Mouse (Mus musculus): ENCODE results near the gene Trim8. TPM values are rescaled to one million over a fixed set of nuclear protein-coding genes. Genes with fewer than 3 reads are reported as not detected.

Trim8 gene
- total RNA-seq, 2 experiments from 2014 or later: 119 to 120 TPM

DNA sequence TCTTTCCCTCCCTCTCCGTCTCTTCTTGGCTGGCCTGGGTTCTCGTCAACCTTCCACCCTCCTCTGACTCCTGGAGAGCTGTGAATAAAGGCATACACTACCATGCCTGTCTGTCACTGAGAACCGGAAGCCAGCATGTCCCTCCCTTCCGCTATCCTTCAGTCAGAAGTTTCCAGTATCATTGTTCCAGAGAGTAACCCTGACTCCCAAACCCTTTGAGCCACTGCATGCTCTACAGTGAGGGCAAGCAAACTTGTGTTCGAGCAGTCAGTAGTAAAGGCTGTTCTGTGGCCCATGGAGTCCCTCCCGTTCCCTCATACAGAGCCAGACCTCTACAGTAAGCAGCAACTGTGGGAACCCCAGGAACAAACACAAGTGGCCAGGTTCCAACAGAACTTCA, 46.1 kb downstream of the Trim8 start:
- DNase-seq (ENCODE audit: low spot score in 2 of 2): no peak

DNA sequence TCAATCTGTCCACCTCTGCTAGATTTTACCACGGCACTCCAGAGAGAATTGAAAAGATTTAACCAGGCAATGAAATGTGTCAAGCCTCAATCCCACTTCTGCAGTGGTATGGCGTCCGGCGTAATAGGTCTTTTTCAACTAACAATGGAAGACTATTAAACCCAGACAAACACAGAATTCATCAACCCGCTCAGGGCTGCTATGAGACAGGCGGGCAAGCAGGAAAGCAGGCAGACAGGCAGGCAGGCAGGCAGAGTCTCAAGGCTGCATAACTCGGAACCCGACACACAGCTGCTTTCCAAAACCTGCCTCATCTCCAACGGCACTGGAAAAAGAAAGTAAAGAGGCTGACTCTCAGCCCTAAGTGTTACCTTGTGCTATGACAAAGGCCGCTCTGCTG, 46.6 kb downstream of the Trim8 start:
- no peak for DNase-seq (ENCODE audit: low spot score in 2 of 2)

DNA sequence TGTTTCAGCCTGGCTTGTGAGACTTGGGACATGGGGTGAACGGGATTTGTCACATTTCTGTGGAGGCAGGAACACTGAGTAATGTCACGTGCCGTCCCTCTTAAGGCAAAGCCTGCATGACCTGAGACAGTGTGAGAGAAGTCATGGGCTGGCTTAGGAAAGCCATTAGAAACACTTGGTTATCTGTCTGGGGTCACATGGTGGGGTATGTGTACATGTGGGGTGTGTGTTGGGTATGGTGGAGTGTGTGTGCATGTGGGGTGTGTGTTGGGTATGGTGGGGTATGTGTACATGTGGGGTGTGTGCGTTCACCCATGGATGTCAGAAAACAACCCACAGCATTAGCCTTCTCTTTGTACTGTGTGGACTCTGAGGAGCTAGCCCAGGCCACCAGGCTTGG, 48.9 kb downstream of the Trim8 start:
- DNase-seq (ENCODE audit: low spot score in 2 of 2): no peak

DNA sequence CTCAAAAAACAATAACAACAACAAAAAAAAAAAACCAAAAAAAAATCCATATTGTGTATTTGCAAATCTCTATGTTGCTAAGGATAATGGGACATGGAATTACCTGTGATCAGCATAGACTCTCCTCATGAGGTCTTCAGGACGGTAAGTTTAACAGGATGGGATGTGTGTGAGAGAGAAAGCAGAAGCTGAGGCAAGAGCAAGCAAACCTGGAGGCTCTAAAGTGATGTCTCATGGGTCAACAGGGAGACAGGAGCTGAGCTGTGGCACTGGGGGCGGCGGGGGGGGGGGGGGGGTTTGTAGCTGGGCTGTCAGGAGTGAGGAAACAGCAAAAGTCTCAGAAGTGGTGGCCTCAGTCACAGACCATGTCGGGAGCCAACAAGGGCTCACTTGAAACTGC, 51.0 kb downstream of the Trim8 start:
- no peak for DNase-seq (ENCODE audit: low spot score in 2 of 2)

DNA sequence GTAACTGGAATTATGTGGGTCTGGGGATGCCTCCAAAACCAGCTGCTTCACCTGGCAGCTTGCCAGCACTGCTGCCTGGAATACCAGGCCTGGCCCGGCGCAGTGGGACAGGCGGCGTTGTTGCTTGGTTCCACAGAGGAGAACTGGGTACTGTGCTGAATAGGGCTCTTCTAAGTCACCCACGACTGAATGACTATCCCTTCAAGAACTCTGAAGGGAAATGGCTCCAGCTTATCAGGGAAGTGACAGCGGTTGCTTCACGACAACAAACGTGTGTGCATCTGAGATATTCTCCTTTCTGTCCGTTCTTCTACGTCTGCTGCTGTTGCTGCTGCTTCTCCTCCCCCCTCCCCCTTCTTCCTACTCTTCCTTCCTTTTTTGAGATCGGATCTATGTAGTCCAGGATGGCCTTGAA, 52.0 kb downstream of the Trim8 start:
- peak in 1 of 2 experiments; percentile 47 for DNase-seq (ENCODE audit: low spot score in 2 of 2)

DNA sequence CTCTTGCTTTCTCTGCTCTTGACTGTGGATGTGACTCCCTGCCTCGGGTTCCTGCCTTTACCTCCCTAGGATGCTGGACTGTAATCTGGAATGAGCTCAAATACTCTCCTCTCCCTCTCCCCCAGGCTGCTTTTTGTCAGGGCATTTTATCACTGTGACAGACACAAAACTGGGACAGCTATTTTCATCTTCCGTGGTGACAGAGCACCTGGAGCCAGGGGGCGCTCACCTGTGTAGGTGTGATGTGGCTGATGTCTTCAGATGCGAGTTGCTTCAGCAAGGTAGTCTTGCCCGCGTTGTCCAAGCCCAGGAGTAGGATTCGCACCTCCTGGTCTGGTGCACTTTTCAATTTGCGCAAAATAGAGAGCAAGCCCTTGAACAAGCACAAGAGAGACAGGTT, 56.5 kb downstream of the Trim8 start:
- no peak for DNase-seq (ENCODE audit: low spot score in 2 of 2)

DNA sequence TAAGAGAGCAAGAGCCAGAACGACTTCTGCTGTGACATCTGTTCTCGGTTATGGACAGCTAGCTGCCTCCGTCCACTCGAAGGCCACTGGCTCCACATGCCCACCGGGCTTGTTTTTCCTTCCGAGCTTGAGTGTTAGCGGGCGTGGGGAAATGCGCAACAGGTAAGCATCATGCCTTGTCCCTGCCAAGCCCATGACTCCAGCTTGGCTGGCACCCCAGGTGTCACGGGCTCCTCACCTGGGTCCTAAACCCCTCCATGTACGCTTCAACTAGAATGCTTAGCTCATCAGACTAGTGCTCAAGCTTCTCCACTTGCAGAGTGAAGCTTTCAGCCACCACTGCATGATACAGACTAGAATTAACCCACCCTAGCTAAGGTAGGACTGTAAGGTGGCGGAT, 57.1 kb downstream of the Trim8 start:
- DNase-seq (ENCODE audit: low spot score in 2 of 2): no peak

DNA sequence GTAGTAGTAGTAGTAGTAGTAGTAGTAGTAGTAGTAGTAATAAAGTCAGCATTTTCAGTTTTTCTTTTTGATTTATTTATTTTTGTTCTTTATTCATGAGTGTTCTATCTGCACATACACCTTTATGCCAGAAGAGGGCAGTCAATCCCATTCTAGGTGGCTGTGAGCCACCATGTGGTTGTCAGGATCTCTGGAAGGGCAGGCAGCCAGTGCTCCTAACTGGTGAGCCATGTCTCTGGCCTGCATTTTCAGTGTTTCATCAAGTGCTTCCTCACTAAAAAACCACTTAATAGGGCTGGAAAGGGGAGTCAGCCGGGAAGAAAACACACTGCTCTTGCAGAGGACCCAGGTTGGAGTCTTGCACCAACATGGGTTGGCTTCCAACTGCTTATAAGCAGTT, 60.6 kb downstream of the Trim8 start:
- peak; percentile 27 to 46 for DNase-seq (ENCODE audit: low spot score in 2 of 2)

DNA sequence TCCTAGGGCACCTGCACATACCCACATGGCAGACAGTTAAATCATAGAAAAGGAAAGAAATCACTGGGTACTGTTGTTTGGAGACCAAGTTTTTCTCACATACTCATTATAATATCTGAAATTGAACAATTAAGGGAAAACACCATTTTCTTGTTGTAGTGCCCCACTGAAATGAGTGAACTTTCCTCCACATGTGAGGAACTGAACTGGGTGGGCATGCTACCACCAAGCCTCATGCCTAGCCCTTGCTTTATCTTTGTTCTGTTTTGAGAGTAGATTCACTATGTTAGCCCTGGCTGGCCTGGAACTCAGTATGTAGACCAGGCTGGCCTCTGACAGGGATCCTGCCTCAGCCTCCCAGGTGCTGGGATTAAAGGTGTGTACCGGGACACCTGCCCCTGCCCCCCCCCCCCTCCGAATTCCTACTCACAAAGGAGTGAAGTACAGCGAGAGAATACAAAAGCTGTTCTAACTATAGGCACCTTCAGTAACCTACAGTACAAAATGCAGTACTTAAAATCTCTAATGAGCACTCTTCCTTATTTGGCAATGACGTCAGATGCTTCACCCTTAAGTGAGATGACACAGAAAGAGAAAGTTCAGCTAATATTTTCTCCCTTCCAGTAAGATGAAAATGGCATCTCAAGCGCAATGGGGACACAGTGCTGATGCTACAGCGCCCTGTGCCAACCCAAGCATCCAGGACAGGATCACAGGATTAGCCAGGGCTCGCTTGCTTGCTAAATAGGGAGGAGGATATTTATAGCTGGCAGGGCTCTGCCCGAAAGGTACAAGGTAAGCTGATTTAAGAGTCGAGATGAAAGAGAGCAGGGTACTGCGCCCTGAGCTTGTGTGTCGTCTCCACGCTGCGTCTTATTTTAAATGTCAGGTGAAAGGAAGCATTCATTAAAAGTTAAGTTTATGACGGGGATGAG, 61.3 kb downstream of the Trim8 start:
- no peak for DNase-seq (ENCODE audit: low spot score in 2 of 2)

DNA sequence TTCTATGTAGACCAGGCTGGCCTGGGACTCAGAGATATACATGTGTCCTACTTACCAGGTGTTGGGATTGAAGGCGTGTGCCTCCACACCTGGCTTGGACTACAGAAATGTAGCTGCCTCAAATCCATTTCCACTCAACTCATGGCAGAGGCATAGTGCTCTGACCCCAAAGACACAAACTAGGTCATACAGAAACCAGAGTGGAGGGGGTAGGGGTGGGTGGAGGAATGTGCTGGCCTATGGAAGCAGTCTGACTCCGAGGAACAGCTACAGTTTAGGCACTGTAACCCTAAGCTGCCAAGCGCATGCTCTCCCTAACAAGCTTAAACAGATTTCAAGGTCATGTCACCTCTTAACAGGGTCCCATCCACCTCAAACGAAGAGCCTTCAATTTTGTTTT, 62.1 kb downstream of the Trim8 start:
- no peak for DNase-seq (ENCODE audit: low spot score in 2 of 2)

DNA sequence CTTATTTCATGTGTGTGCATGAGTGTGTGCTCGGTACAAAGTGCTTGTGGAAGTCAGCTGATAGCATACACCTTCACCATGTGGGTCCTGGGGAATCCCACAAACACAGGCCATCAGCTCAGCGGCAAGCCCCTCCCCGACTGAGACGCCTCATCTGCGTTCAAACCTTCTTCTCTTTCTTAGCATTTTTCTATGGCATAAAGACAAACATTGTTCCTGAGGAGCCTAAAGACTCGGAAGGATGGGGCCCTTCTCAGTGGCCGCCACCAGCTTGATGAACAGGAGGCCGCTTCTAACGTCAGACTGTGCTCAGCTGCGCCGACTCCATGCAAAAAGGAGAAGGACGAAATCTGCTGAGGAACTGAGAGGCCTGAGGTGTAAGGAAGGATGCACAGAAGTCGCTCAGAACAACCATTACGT, 62.6 kb downstream of the Trim8 start:
- no peak for DNase-seq (ENCODE audit: low spot score in 2 of 2)

Other genes starting within 250 kb of the Trim8 start
- 1 to 10 TPM; 1.9 to 2.1 TPM for gene Nfkb2, start 197.4 kb upstream of the Trim8 start, total RNA-seq (2021)
- 100 to 1,000 TPM; 612 to 681 TPM for gene Psd, start 174.5 kb upstream of the Trim8 start, total RNA-seq (2021)
- gene Fbxl15, start 173.5 kb upstream of the Trim8 start, total RNA-seq (2021): 10 to 100 TPM; 30.0 to 31.1 TPM
- gene Cuedc2, start 163.0 kb upstream of the Trim8 start, total RNA-seq (2021): 100 to 1,000 TPM; 199 to 202 TPM
- 10 to 100 TPM; 22.7 to 26.4 TPM for gene Mfsd13a, start 160.6 kb upstream of the Trim8 start, total RNA-seq (2021)
- gene 2310034G01Rik, start 151.4 kb upstream of the Trim8 start, total RNA-seq (2021): under 1 TPM; 0.79 to 0.98 TPM
- 100 to 1,000 TPM; 196 to 198 TPM for gene Actr1a, start 106.0 kb upstream of the Trim8 start, total RNA-seq (2021)
- gene Sufu, start 104.8 kb upstream of the Trim8 start, total RNA-seq (2021): 10 to 100 TPM; 18.4 to 18.6 TPM
- 100 to 1,000 TPM; 122 to 128 TPM for gene Arl3, start 71.5 kb downstream of the Trim8 start, total RNA-seq (2021)
- gene Sfxn2, start 71.7 kb downstream of the Trim8 start, total RNA-seq (2021): 1 to 10 TPM; 3.5 to 5.6 TPM
- gene Wbp1l, start 97.4 kb downstream of the Trim8 start, total RNA-seq (2021): 10 to 100 TPM; 34.9 to 37.9 TPM
- not detected for gene Cyp17a1, start 171.5 kb downstream of the Trim8 start, total RNA-seq (2021)
- gene Borcs7, start 188.2 kb downstream of the Trim8 start, total RNA-seq (2021): 10 to 100 TPM; 20.7 to 21.6 TPM
- 10 to 100 TPM; 26.2 to 32.0 TPM for gene As3mt, start 205.8 kb downstream of the Trim8 start, total RNA-seq (2021)

Data from left cerebral cortex, adult 18-20 months (tissue).